Mouse (Mus musculus) central nervous system, embryonic 14 days (tissue): ENCODE results near the gene Sirt4. TPM values are rescaled to one million over a fixed set of nuclear protein-coding genes. Genes with fewer than 3 reads are reported as not detected.

Source experiments
- polyA plus RNA-seq: library from polyadenylated mRNA; depleted of rRNA; stranded (reverse); fragments of >200 nt; gene quantifications from 2 replicates; pipeline ENCODE4 v1.2.3, GENCODE M21; 2012; rRNA removed

Sirt4 gene
- 71.3 and 77.1 TPM in 2 replicates for polyA plus RNA-seq

DNA sequence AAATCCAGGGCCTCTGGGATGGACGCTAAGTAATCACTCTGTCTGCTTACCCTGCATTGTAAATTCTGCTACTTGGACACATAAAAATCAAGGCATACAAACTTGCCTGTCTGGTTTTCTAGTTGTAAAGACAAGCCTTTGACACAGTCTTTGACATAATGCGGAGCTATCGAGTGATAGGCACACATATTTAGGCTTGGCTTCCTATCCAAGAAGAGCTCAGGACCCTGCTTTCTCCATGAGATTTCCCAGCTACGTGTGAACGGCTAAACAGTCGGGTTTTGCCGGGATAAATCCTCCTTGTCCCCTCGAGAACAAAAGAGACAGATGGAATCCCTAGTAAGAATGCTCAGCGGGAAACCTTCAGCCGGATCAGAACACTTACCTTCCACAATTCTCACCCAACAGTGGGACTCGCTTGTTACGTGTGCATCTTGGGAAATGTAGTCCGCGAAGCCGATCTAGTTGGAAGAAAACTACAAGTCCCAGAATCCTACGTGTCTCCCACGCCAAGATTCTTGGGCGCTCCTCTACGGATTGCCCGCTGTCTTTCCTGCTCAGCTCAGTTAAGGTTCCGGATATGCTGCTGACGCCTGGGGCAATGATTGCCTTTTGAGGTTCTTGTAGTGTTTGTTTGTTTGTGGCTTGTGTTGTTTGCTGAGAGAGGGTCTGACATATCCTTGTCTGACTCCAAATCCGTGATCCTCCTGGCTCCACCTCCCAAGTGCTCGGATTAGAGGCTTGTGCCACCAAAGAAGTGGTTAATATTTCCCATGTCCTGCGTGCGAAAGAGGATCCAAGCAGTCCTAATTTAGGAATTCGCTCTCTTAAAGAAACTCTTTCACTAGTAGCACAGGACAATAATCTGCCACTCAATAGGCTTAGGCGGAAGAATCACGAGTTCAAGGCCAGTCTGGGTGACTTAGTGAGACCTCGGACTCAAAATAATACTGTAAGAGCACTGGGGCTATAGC lies at the start of gene Sirt4:
Gene Sirt4, minus strand, starts transcription at position 779 of the 974 bp plus-strand sequence.

DNA sequence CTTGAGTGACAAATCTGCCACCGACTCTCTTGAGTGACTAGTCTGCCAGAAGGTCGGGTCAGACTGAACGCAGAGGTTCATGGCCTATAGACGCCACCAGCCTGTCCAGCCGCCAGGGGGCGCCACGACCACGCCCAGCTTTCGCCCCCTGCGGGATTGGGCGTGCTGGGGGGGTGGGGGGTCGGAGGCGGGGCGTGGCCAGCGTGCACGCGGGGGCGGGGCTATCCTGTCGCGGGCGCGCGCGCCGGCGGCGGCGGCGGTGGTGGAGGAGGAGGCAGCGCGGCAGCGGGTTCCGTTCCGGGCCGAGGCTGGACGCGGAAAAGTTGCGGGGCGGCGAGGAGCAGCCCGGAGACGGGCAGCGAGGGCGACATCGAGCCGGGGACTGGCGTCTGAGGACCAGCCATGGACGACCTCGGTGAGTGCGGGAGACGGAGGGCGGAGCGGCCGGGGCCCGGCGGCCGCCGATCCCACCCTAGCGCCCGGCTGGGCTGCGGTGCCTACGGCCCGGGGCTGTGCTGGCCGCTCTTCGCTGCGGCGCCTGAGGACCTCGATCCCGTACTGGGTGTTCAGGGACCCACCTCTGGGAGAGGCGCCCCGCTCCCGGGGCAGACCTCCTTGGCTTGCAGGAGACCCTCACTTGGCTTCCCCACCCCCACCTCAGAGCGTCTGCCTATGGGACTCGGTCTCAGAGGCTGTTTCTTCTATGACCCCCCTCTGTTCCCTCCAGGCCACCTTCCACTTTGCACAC lies 22.1 kb upstream of the Sirt4 start, which contains the start of gene Pxn:
Gene Pxn, plus strand, starts transcription at position 223 of the 748 bp plus-strand sequence.

DNA sequence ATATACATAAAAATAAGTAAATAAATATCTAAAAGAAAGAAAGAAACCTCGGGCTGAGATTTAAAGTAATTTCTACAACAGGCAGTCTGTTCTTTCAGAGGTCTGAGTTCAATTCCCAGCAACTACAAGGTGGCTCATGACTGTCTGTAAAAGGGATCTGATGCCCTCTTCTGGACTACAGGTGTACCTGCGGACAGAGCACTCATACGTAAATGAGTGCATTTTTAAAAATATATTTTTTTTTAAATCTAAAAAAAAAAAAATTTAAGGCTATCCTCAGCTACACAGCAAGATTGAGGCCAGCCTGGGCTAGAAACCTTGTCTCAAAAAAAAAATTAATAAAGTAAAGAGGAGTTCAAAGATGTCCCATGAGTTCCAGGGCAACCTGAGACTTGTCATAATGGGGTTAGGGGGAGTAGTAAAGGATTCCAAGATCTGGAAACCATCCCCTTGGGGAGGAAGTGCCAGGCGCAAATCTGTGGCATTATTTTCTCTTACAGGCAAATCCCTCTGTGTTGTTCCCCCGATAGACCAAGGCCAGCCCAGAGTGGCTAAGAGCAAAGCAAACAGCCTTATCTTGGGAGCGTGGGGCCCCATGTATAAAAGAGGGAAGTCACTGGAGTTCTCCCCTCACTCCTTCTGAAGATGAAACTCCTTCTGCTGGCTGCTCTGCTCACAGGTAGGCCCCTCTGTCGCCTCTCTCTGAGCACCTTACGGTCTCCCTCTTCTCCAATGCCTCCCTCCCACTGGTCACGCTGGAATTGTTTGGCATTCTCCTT lies 18.7 kb downstream of the Sirt4 start, which contains the start of gene Pla2g1b:
Gene Pla2g1b, plus strand, starts transcription at position 621 of the 779 bp plus-strand sequence.

GRCm38 (mm10) chr5:115429359-115430186 lies 55.0 kb downstream of the Sirt4 start, which contains the start of gene Msi1:
Gene Msi1 (plus strand): TSS chr5:115429599.

Other genes starting within 250 kb of the Sirt4 start
- 61.1 and 61.6 TPM in 2 replicates for gene Pop5, start 248.9 kb downstream of the Sirt4 start, polyA plus RNA-seq
- gene Rnf10, start 211.8 kb downstream of the Sirt4 start, polyA plus RNA-seq, result 191 and 195 TPM in 2 replicates
- 19.7 and 20.0 TPM in 2 replicates for gene Coq5, start 205.1 kb downstream of the Sirt4 start, polyA plus RNA-seq
- gene Dynll1, start 183.7 kb downstream of the Sirt4 start, polyA plus RNA-seq, result 859 and 994 TPM in 2 replicates
- 118 and 124 TPM in 2 replicates for gene Srsf9, start 157.5 kb downstream of the Sirt4 start, polyA plus RNA-seq
- gene Gatc, start 143.5 kb downstream of the Sirt4 start, polyA plus RNA-seq, result 27.9 and 28.9 TPM in 2 replicates
- 27.5 and 28.2 TPM in 2 replicates for gene Triap1, start 143.5 kb downstream of the Sirt4 start, polyA plus RNA-seq
- gene Cox6a1, start 135.7 kb downstream of the Sirt4 start, polyA plus RNA-seq, result 1,417 and 1,419 TPM in 2 replicates
- 198 and 249 TPM in 2 replicates for gene Msi1, start 55.1 kb downstream of the Sirt4 start, polyA plus RNA-seq
- not detected in 2 replicates for gene Pla2g1b, start 18.5 kb downstream of the Sirt4 start, polyA plus RNA-seq
- gene Pxn, start 22.0 kb upstream of the Sirt4 start, polyA plus RNA-seq, result 46.4 and 65.5 TPM in 2 replicates
- gene Rplp0, start 74.7 kb upstream of the Sirt4 start, polyA plus RNA-seq, result 2,099 and 2,123 TPM in 2 replicates
- 44.5 and 48.6 TPM in 2 replicates for gene Gcn1l1, start 80.5 kb upstream of the Sirt4 start, polyA plus RNA-seq
- gene Rab35, start 147.2 kb upstream of the Sirt4 start, polyA plus RNA-seq, result 85.9 and 95.8 TPM in 2 replicates
- 149 and 155 TPM in 2 replicates for gene Bicdl1, start 246.9 kb upstream of the Sirt4 start, polyA plus RNA-seq